Mouse (Mus musculus): ENCODE data around the gene Prss40.

The Prss40 gene

DNA sequence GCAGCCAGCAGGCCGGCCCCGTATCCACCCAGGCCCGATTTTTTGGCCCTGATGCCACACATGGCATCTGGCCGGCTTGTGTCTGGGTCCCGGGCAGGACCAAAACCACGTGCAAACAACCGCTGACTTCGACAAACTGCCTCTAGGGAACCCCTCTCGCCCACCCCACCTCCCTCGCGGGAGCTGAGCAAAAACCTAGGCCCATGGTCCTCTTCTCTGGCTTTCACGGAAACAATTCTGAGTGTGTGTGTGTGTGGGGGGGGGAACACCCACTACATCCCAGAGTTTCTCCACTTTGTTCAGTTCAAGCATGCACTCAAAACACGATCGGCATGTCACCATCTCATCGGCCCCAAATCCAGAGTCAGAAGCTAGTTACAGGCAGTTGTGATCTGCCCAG lies at the start of gene Prss40:
Gene Prss40 (minus strand): TSS at position 101 of the 400 bp plus-strand sequence.
- in situ Hi-C loops (cut with MboI, MseI), result no loop called here

DNA sequence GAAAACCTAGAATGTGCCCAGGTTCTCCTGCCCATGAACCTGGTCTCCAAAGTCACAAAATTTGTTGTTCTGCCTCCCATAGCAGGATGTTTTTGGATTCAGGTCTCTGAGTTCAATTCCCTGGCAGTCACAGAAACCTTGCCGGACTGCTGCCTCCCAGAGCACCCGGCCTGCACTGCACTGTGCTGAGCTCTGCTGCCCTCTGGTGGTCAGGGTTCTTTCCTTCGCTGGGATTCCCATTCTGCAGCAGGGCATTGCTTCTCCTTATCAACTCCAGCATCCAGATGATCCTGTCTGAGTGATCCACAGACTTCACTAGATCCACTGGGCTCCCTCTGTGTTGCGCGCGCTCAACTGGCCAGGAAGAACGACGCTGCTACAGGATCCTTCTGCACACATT lies 41.6 kb upstream of the Prss40 start:
- in situ Hi-C loops (cut with MboI, MseI), result loop anchor here (5.0 kb wide), 1 partner anchor 90 kb away; no protein-coding TSS in a partner anchor

DNA sequence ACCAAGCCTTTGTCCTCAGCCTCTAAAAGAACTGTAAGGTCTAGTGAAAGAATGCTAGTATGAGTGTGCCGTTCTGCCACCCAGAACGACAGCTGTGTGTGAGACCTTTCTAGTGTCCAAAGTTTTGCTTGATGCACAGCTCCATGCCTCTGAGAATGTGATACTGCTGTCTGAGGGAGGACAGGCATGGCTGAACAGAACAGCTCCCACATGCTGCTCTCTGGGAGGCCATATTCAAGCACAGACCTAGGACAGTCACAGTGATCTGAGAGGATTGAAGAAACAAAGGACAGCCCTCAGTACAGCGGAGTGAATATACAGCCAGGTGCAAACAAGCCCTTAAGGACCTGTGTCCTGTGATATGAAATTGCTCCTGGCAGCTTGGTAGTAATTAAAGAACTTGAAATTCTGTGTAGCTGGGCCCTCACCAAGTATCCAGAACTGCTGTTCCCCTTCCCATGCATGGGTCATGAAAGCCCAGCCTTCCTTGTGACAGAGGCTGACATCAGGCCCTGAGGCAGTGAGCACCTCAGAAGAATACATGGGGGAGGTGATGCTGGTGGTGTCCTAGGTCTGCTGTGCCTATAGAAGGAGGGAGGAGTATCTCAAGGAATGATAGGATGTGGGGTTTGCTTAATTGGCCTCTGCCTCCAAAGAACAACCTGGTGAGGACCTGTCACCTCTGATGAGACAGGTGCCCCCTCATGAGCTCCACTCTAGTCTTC lies 40.7 kb upstream of the Prss40 start:
- in situ Hi-C loops (cut with MboI, MseI), result loop anchor here (5.0 kb wide), 1 partner anchor 89 kb away; no protein-coding TSS in a partner anchor

DNA sequence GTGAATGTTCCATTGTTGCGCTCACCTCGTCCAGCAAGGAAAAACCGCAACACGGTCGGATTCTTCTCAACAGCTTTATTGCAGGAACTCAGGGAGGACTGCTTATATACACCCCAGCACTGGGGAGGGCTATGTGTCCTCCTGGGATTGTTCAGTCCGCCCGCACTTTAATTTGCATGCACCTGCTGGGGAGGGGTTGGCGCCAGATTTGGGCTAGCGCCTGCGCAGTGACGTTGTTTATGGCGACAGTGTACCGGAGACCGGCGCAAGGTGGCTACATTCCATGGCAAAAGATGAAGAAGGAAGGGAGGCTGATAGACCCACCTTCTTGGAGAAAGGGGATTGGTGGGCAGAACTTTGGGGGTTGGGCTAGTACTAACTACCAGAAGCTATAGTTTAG lies 39.3 kb upstream of the Prss40 start:
- in situ Hi-C loops (cut with MboI, MseI), result loop anchor here (5.0 kb wide), 1 partner anchor 88 kb away; no protein-coding TSS in a partner anchor

DNA sequence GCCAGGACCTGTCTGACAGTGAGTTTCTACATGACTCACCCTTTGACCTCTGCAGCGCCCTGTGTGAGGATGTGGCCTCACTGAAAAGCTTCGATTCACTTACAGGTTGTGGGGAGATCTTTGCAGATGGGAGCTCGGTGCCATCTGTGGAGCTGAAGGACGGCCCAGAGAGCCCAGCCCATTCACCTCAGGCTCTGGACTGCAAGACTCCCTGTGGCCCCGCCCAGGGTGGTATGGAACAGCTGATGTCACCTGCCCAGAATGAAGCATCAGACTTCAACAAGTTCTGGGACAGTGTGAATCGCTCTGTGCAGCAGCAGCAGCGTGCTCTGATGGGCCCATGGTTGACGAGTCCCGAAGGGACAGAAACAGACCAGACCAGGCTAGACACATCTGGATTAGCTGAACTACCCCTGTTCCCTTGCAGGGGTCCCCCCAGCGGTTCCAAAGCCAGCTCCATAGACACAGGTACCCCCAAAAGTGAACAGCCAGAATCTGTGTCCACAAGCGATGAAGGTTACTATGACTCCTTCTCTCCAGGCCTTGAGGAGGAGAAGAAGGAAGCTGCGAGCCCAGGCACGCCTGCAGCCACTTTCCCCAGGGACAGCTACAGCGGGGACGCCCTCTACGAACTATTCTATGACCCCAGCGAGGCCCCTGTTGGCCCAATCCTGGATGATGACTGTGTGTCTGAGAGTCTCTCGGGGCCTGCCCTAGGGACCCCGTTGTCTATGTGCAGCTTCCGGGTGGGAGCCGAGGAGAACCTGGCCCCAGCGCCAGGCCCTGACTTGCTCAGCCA lies 26.8 kb upstream of the Prss40 start:
- in situ Hi-C loops (cut with MboI, MseI), result no loop called here

DNA sequence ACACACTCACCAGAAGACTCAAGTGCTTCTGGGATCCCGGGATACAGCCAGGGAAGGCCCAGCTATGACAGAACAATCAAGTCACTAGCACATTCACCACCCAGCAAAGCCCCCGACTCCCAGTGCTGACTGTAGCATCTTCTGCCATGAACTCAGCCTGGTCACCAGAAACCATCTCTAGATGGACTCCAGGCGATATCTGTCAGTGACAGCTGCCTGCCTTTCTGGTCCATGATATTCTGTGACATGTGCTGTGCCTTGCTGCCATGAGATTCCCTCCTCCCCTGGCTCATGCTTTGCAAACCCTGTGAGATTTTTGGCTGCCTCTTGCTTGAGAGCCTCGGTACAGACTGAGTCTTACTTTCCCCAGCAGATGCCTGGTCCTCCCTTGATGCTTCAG lies 24.0 kb upstream of the Prss40 start:
- in situ Hi-C loops (cut with MboI, MseI), result no loop called here

DNA sequence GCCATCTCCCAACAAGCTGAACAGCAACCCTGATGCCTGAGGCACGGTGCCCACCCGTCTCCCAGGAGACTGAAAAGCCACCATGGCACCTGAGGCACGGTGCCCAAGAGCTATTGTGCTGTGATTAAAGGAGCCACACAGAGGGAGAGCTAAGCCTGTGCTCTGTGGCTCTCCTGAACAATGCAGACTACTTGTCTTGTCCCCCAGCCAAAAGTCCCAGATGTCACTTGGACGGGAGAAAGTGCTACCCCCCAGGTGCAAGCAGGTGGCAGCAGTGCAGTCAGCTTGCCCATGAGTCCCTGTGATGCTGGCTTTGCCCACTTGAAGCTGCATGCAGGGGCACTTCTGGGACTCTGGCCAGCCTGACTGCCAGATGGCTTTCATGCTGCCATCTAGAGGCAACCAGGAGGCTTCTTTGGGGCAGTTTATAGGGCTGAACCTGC lies 23.1 kb upstream of the Prss40 start:
- in situ Hi-C loops (cut with MboI, MseI), result no loop called here

DNA sequence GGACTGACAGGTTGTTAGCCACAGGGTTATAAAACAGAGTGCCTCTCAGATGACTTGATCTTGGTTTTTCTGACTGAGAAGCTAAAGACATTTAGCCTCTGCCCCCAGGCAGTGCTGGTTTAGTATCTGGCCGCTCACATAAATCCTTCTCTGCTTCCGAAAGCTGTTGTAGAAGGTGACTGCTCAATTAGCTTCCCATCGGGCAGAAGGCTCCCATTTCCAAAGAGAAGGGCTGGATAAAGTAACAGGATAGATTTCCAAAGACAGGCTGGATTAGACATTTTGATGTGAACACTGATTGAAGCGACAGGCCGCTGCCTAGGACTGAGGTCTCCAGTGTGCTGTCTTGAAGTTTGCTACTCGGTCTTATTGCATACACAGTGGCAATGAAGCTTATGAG lies 21.5 kb upstream of the Prss40 start:
- in situ Hi-C loops (cut with MboI, MseI), result no loop called here

DNA sequence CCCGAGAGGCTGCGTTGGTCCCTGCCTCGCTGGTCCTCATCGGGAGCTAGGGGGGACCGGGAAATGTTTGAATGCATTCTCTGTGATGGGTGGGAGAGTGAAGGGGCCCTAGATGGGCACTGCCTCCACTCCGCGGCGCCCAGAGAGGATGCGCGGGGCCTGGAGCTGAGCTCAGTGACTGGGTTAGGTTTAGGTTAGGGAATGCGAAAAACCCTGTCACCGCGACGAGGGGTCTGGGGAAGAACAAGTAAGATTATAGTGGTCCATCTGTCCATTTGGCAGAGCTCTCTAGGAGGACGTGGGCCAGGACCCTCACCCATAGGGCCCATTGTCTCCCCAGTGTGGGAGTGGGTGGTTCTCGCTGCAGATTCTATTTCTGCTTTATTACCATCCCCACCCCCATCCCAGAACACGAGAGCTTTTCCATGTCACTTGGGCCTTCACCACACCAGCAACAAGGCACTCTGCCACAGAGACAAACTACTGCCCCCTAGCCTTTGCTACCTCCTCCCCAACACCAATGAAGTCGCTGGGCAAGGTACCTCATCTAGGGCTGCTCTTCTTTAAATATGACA lies 19.1 kb upstream of the Prss40 start:
- in situ Hi-C loops (cut with MboI, MseI), result no loop called here

DNA sequence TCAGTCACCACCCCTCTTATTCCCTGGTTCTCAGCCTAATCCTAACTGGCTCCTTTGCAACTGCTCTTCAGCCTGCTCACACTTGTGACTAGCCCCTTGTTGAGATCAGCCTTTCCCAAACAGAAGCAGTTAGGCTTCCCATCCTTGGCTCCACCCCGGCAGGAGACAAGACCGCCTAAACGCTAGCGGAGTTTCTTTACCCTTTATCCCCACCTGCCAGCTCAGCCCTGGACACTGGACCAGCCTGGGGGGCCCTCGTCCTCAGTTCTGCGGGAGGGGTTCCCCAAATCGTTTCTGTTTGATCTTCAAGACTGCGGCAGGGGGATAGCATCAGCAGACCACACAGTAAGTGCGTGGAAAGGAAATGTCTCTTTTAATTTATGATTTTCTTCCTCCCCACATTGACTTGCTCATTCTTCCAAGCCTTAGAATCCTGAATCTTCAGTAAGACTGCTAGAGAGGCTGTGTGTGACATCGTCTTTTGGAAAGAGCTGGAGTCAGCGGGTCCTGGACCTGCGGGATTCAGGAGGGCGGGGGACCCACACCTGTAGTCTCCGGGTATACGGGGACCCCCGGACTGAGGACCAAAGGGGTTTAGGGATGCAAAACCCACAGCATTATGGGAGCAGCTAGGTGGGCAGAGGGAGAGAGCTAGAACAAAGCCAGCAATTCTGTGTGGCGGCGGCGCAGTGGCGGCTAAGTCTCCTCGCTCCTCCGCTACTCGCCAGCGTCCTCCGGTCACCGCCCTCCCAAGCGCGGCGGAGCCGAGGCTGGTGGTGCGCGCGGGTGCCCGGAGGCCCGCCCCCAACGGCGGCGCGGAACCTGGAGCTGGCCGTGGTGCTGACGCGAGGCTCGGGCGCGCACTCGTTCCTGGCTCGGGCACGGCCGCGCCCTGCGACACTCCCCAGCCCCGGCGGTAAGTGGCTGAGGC lies 18.4 kb upstream of the Prss40 start, which contains the start of gene Amer3:
Gene Amer3 (plus strand): TSS at position 807 of the 931 bp plus-strand sequence.
- in situ Hi-C loops (cut with MboI, MseI), result no loop called here

DNA sequence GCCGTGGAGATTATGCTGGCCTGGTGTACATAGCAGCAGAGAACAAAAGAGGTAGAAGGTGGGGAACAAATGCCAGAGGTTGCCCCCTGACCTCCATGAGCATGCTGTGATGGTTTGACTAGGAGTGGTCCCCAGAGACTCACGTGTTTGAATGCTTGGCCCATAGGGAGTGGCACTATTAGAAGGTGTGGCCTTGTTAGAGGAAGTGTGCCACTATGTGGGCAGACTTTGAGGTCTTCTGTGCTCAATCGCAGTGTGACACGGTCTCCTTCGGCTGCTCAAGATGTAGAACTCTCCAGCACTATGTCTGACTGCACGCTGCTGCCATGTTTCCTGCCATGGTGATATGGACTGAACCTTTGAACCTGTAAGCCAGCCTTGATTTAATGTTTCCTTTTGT lies 12.5 kb upstream of the Prss40 start:
- in situ Hi-C loops (cut with MboI, MseI), result no loop called here

DNA sequence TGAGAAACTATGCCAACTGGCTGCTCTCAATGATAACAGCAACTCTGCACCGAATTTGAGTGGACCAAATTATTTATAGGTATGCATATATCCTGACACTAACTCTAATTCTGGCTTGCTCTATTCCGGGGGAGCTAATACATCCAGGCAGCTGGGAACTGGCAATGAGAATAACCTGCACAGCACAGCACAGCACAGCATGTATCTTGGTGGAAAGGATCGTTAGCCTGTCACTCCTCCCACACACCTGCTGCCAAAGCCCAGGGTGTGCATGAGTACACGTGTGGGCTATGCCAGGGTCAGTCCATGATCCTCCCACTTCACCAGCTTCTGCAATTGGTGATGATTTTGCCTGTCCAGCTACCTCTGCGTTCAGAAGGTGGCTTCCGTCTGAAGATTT lies 10.7 kb upstream of the Prss40 start:
- in situ Hi-C loops (cut with MboI, MseI), result no loop called here

DNA sequence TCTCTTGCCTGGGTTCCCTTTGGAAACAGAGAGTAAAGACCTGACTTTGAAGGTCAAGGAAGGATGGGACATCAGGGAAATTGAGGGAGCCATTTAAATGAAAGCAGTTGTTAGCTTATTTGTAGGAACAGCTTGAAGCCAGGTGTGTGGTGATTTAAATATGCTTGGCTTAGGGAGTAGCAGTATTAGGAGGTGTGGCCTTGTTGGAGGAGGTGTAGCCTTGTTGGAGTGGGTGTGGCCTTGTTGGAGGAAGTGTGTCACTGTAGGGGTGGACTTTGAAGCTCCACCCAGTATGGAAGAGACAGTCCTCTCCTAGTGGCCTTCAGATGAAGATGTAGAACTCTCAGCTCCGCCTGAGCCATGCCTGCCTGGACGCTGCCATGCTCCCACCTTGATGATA lies 9.1 kb upstream of the Prss40 start:
- in situ Hi-C loops (cut with MboI, MseI), result no loop called here

DNA sequence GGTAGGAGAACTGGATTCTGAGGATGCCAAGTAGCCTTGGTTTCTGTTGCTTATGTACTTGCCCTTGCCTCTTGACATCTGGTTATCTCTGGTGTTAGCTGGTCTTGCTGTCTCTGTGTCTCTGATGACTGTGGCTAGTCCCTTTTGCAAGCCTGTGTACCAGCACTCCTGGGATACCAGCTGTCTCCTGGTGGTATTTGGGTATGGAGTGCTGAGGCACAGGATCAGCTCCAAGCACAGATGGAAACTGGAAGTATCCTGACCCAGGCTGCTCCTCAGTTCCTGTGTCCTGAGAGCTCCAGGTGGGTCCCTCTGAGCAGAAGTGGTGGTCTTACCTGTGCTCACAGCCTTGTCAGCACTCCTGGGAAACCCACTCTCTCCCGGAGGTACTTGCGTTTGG lies 7.4 kb upstream of the Prss40 start:
- in situ Hi-C loops (cut with MboI, MseI), result no loop called here

DNA sequence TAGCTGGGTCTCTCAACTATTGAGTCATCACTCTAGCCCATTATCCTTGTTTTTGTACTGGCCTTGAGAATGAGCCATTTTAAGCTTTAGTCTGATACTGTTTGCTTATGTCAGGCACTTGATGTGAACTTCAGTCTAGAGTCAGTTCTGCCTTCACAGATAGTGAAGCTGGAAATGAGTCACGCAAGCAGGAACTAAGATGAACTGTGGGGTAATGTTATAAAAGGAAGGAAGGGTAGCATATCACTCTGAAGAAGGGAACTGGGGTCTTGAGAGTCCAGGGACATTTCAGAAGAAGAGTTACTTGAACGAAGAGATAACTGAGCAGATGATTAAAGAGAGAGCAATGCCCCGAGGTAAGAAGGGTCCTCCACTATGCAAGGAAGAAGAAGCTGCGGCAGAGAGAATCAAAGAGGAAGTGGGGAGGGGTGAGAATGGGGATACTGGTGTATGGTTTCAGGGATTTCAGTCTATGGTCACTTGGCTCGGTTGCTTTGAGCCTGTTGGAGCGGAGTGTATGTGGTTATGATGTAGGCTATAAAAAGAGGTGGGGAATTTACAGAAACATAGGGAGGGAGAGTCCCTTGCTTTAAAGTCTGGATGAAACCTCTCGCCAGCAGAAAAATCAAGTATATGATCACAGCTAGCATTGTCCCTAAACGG lies 3.8 kb upstream of the Prss40 start:
- in situ Hi-C loops (cut with MboI, MseI), result no loop called here

DNA sequence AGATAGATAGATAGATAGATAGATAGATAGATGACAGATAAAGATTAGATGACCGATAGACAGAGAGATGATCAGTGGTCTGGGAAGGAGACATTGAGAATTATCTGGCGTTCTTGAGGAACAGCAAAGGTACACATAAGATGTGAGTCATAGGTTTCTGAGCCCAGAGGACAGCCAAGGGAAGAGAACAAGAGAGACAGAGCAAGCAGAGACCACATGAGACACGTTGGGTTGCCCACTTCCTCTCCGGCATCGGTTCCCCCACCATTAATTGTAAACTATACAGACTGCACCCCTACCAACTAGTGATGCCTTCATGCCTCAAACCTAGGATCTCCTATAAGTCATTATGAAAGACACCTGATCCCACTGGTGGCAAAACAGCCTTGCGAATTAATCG lies 6.5 kb downstream of the Prss40 start:
- in situ Hi-C loops (cut with MboI, MseI), result loop anchor here (5.0 kb wide), 1 partner anchor 38 kb away; no protein-coding TSS in a partner anchor

DNA sequence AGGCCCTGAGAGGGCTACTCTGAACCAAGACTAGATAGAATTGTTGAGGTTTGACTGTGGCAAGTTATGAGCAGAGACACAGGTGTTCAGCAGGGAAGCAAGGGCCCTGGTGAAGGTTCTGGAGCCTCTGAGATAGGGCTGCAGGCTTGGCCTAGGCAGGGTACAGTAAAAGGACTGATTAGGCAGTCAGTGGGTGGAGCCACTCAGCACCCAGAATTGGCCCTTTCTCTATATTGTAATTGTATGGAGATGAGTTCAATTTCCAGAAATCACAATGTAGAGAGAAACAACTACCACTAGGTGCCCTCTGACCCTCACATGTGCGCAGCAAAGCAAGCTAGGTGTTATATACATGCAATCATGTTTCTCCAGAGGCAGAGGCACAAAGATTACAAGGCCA lies 7.1 kb downstream of the Prss40 start:
- in situ Hi-C loops (cut with MboI, MseI), result loop anchor here (5.0 kb wide), 1 partner anchor 39 kb away; no protein-coding TSS in a partner anchor

DNA sequence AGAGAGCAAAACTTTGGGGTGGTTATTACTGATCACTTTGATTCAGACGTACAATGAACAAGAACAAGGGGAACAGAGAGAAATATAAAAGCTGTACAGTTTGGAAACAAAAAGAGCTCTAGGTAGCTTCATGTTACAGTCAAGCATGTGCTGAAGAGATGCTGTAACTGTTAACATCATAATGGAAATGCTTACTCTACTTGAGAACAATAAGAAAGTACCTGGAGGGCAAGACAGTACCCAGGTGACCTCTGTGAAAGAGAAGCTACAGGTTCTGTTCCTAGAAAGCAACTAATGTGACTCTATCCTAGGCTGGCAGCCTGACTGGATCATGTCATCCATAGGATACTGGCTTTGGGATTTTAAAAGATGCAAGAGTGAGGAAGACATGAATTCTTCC lies 13.7 kb downstream of the Prss40 start:
- in situ Hi-C loops (cut with MboI, MseI), result no loop called here

DNA sequence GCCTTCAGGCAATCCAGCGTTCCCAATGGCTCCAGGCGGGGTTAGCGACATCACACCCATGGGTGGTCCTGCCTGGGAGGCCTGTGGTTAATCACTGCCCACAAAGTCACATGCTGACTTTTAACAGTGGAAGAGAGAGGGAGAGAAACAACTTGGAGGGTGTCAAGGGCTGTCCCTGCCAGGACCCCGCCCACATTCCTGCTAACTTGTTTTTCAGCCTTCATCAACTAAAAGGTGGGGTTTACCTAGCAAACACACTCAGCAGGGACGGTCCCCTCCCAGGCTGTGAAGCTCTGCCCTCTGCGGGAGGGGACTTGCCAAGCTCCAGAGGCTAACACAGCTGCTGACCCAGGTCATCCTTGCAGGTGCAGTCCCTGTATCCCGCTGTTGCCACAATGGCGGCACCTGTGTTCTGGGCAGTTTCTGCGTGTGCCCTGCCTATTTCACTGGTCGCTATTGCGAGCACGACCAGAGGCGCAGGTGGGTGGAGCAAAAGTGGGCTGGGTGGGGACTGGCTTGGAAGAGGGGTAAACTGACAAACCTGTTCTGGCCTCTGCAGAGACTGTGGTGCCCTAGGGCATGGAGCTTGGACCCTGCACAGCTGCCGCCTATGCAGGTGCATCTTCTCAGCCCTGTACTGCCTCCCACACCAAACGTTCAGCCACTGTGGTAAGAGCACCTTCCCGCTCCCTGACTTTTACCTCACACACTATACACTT lies 23.8 kb downstream of the Prss40 start:
- in situ Hi-C loops (cut with MboI, MseI), result no loop called here

DNA sequence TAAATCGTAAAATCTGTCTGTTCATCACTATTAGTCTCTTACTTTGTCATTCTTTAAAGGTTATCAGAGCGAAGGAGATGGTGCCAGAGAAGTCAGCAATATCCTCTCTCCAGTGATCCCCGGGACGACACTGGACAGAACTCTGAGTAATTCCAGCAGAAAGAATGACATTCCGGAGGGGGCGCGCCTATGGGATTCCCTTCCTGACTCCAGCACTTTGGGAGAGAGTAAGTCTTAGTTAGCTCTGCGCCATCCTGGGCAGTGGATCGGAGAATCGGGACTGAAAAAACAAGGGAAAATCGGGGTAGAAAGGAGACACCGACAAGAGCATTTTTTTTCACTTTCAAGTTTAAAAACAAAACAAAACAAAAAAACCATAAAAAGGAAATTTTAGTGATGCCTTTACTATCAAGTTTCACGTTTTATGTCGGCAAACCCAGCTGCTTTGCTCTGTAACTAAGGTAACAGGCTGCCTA lies 24.4 kb downstream of the Prss40 start:
- in situ Hi-C loops (cut with MboI, MseI), result no loop called here
